Comparison of ENCODE assay signal across 8 mouse cellular contexts in genomic region chr15:98295628-98296551, GRCm38 (mm10). TPM values are rescaled to one million over a fixed set of nuclear protein-coding genes. Genes with fewer than 3 reads are reported as not detected.
A peak's percentile ranks its signal among the peaks of the same experiment; 100 is the strongest.
DNase-seq lines count a peak whose midpoint lies in the region; ATAC-seq and TF ChIP-seq lines count a peak whose summit lies in the region.

Gene Zfp641 (minus strand): TSS chr15:98296161.

- 2% methylated on average over 46 of the region's 60 CpGs for WGBS in forebrain, embryonic 12.5 days
- 1% methylated on average over 57 of the region's 60 CpGs for WGBS in lung, embryonic 16.5 days

- H3K36me3 ChIP-seq in ES-Bruce4 (ENCODE audit: control insufficient read depth, insufficient read depth, low read length, poor library complexity, severe bottlenecking): no peaks in the 10 kb centered on the region
- no peaks in the 10 kb centered on the region for H3K36me3 ChIP-seq in forebrain, embryonic 12.5 days (replicated peaks)
- H3K36me3 ChIP-seq in lung, embryonic 16.5 days (ENCODE audit: control insufficient read depth, insufficient read depth, low read length): no peaks in the 10 kb centered on the region

- H3K4me3 ChIP-seq in ES-Bruce4 (ENCODE audit: low read depth, low read length): peak within 1 kb of the TSS; percentile 67
- H3K4me3 ChIP-seq in forebrain, embryonic 12.5 days (replicated peaks): peak within 1 kb of the TSS; percentile 74
- H3K4me3 ChIP-seq in layer of hippocampus, adult 2 months: peak within 1 kb of the TSS; percentile 72
- peak within 1 kb of the TSS; percentile 64 for H3K4me3 ChIP-seq in lung, embryonic 16.5 days (ENCODE audit: low read length)

- no peak for TF ChIP-seq POLR2A in ES-Bruce4 (IDR thresholded peaks at IDR 0.05; ENCODE audit: insufficient read depth, low read length)

- no peaks in the 10 kb centered on the region for H3K4me1 ChIP-seq in ES-Bruce4 (ENCODE audit: control insufficient read depth, insufficient read depth, low read length)
- H3K4me1 ChIP-seq in forebrain, embryonic 12.5 days: peaks cover 11% of the 10 kb centered on the region
- H3K4me1 ChIP-seq in lung, embryonic 16.5 days (replicated peaks; ENCODE audit: control insufficient read depth, insufficient read depth, low read length): 0 out of 2 replicates have a peak, but pooled peaks cover 3% of the 10 kb centered on the region

- intact Hi-C loops in heart, postnatal 10 days (cut with DNase I): no loop called here

- TF ChIP-seq CTCF in ES-Bruce4 (IDR thresholded peaks at IDR 0.05; ENCODE audit: low read depth, low read length): no peak
- TF ChIP-seq CTCF in layer of hippocampus, adult 2 months (conservative IDR thresholded peaks at IDR 0.05): no peak

- no peaks in the 10 kb centered on the region for H3K27me3 ChIP-seq in ES-Bruce4 (ENCODE audit: control insufficient read depth, insufficient read depth, low read length, poor library complexity, severe bottlenecking)
- peaks cover 3% of the 10 kb centered on the region; the same call in 1 of the 2 replicates for H3K27me3 ChIP-seq in forebrain, embryonic 12.5 days
- no peaks in the 10 kb centered on the region; the same call in 1 of the 2 replicates for H3K27me3 ChIP-seq in lung, embryonic 16.5 days (ENCODE audit: control insufficient read depth, insufficient read depth, low read depth, low read length)

- H3K9ac ChIP-seq in ES-Bruce4 (ENCODE audit: low read depth, poor library complexity, severe bottlenecking): peak within 1 kb of the TSS; percentile 39
- H3K9ac ChIP-seq in forebrain, embryonic 12.5 days: peak within 1 kb of the TSS; percentile 81
- peak within 1 kb of the TSS; percentile 75 for H3K9ac ChIP-seq in lung, embryonic 16.5 days (ENCODE audit: low read length)

- peak; percentile 60 for ATAC-seq in forebrain, embryonic 12.5 days (ENCODE audit: low FRiP score)
- ATAC-seq in lung, embryonic 16.5 days (ENCODE audit: low read depth): peak; percentile 68
- no peak for ATAC-seq in inflammation-experienced regulatory T-cells, adult 6 months

- TF ChIP-seq EP300 in ES-Bruce4 (IDR thresholded peaks at IDR 0.05; ENCODE audit: insufficient read depth, low read depth, low read length): no peak

- peak within 1 kb of the TSS; percentile 94 for H3K4me2 ChIP-seq in forebrain, embryonic 12.5 days
- peak within 1 kb of the TSS; percentile 87 for H3K4me2 ChIP-seq in lung, embryonic 16.5 days (ENCODE audit: low read depth, low read length)

- no peaks in the 10 kb centered on the region for H3K9me3 ChIP-seq in ES-Bruce4 (replicated peaks; ENCODE audit: control insufficient read depth, insufficient read depth, low read length, poor library complexity, severe bottlenecking)
- 0 out of 2 replicates have a peak, but pooled peaks cover 6% of the 10 kb centered on the region for H3K9me3 ChIP-seq in forebrain, embryonic 12.5 days
- no peaks in the 10 kb centered on the region for H3K9me3 ChIP-seq in lung, embryonic 16.5 days (ENCODE audit: control insufficient read depth, low read length)

- peak; percentile 64 for DNase-seq in brain, adult 2 months (ENCODE audit: low read depth, low spot score)
- peak; percentile 50 to 51 for DNase-seq in heart, postnatal 10 days
- DNase-seq in layer of hippocampus, adult 2 months (ENCODE audit: low spot score in 2 of 2): peak; percentile 17 to 42
- peak; percentile 64 for DNase-seq in right cerebral cortex, postnatal 14 days

- H3K27ac ChIP-seq in ES-Bruce4 (ENCODE audit: insufficient read depth, low read length): no peak within 1 kb of the TSS
- H3K27ac ChIP-seq in forebrain, embryonic 12.5 days: 0 out of 2 replicates have a peak within 1 kb of the TSS, but pooled peaks have one; percentile 36
- peak within 1 kb of the TSS; percentile 86 for H3K27ac ChIP-seq in layer of hippocampus, adult 2 months
- no peak within 1 kb of the TSS for H3K27ac ChIP-seq in lung, embryonic 16.5 days (ENCODE audit: low read length)

RNA-seq across cellular contexts. Expression of gene Zfp641, which starts in this region (rescaled TPM):
- 0.18 and 0.52 TPM in 2 replicates for polyA plus RNA-seq in ES-Bruce4 (2011; ENCODE audit: insufficient read depth, insufficient read length, low read depth, missing spikeins)
- 2.4 and 2.8 TPM in 2 replicates for polyA plus RNA-seq in forebrain, embryonic 12.5 days (2016; fragmentation: Nextera tagmentation; extraction: Ambion mirVana)
- total RNA-seq in heart, postnatal 10 days (2021): 1 to 10 TPM; 5.4 to 6.5 TPM
- 1 to 10 TPM; 6.4 to 6.8 TPM for total RNA-seq in layer of hippocampus, adult 2 months (2021)
- polyA plus RNA-seq in lung, embryonic 16.5 days (2015; fragmentation: Nextera tagmentation; extraction: Ambion mirVana): 0.65 and 0.70 TPM in 2 replicates
- polyA plus RNA-seq in inflammation-experienced regulatory T-cells, adult 6 months (2017; shearing (Covaris generic)): not detected

Comparison
In these comparisons a context has a peak if more than half of its experiments do, and no peak if none do; other contexts are left out.
1. Peak in ATAC-seq, H3K4me3 ChIP-seq, H3K9ac ChIP-seq and H3K4me2 ChIP-seq in lung, embryonic 16.5 days; RNA of the gene not detected or under 1 TPM.
2. H3K27ac ChIP-seq: peak in forebrain, embryonic 12.5 days (single experiment) and layer of hippocampus, adult 2 months (single experiment); none in ES-Bruce4 (single experiment) and lung, embryonic 16.5 days (single experiment).
3. Peak in every context shown above with its lines, with median percentiles within 50 percentile points of each other: H3K4me3 ChIP-seq, H3K9ac ChIP-seq and DNase-seq.